Mouse (Mus musculus) T-helper 2 cell (primary cell): ENCODE measurements around the gene Bola3.

Experiments used
- in situ Hi-C: fragments of 300-600 bp; cut with MboI, MseI; formaldehyde crosslinking; loops from one replicate; pipeline ENCODE4 v1.15.1; 2025; ENCODE audit warnings: high pct_unique_total_duplicates

Bola3 gene

GRCm38 (mm10) chr6:83394122-83394521, 45.2 kb downstream of the Bola3 start:
- in situ Hi-C loops, result loop anchor here (10.0 to 25.0 kb wide), 2 partner anchors 593 to 1741 kb away; partner anchors contain the start of gene Spr

GRCm38 (mm10) chr6:83395544-83396229, 46.7 kb downstream of the Bola3 start:
- in situ Hi-C loops, result loop anchor here (5.0 to 25.0 kb wide), 3 partner anchors 92 to 1739 kb away; partner anchors contain the start of gene Spr

DNA sequence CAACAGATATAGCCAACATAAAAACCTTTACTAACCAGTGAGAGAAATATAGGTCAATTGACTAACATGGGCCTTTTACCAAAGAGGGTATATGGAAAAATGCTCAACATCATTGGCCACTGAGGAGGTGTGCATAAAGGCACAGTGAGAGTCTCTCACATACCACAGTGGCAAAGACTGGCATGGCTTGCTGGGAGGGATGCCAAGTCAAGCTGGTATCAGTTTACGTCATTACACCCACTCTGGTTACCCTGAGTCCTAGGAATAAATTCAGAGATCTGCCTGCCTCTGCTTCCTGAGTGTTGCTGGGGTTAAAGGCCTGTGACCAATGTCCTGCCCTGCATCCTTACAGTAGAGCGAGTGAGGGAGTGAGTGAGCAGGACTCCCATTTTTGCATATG, 47.8 kb downstream of the Bola3 start:
- in situ Hi-C loops, result loop anchor here (5.0 to 25.0 kb wide), 3 partner anchors 91 to 1738 kb away; partner anchors contain the start of gene Spr

DNA sequence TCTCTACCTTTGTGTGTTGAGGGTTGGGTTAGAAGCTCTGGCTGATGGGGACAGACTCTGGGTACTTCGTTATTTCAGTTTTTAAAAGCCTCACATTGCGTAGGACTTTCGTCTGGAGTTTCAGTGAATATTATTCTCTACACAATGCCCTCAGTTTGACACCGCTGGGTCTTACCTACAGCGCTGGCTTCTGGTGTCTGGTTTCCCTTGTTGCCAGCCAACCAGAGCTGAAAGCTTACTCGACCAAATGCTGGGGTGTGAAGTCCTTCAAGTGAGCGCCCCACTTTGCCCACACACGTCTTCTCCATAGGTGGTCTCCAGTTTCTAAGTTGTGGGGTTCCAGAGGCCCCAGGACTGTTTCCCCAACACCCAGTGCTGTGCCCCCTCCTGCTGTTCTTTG, 48.8 kb downstream of the Bola3 start:
- in situ Hi-C loops, result loop anchor here (5.0 to 25.0 kb wide), 3 partner anchors 90 to 1737 kb away; partner anchors contain the start of gene Spr

DNA sequence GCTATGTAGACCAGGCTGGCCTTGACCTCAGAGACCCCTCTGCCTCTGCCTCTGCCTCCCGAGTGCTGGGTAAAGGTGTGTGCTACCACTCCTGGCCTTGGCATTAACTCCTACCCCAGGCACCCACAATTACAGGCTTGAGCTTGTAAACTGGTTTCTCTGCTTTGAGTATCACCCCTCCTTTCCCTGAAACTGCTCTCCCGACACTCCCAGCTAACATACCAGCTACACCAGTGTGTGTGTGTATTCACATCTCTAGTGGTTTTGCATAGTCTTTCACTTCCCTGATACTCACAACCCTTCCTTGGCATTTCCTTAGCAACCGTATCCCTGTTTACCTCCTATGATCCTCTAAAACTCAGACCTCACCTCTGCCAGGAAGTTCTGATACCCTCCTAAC, 50.8 kb downstream of the Bola3 start:
- in situ Hi-C loops, result loop anchor here (5.0 to 25.0 kb wide), 3 partner anchors 88 to 1735 kb away; partner anchors contain the start of gene Spr

DNA sequence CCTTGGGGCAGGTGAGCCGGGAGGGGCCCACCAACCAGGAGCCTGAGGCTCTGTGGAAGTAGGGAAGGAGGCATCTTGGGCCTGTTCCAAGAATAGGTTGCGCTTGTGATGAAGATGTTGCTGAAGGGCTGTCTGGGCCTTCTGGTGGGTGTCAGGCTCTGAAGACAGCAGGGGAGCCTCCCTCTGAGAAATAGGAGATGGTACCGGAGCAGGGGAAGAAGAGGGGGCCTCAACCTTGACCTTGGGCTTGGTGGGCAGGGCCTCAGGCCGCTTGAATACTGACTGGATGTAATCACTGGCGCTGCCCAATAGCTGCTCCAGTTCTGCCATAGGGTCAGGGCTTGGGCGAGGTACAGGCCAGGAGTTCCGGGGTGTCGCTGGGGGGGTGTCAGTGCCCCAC, 54.5 kb downstream of the Bola3 start:
- in situ Hi-C loops, result no loop called here

GRCm38 (mm10) chr6:83404571-83404970, 55.6 kb downstream of the Bola3 start:
- in situ Hi-C loops, result no loop called here

DNA sequence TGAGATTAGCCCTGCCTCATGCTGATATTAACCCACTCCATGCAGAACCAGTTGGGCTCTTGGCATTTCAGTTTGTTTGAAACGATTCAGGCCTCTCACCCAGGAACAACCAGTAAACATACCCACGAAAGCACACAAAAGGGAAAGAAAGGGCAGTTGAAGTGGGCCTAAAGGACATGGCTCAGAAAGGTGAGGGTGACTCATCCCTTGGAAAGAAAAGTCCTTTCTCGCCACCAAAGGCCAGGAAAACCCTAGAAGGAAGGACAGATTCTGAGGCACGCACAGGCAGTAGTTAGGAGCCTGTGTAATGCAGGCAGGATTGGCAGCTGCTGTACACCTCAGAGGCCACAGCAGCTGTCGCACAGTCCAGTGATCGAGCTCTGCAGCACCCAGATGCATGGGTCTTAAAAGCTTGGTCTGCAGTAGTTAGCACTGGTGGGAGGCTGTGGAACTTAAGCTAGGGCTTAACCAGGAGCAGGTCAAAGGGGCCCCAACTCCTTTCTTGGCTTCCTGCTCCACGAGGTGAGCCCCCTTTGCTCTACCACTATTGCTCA, 56.6 kb downstream of the Bola3 start:
- in situ Hi-C loops, result no loop called here

DNA sequence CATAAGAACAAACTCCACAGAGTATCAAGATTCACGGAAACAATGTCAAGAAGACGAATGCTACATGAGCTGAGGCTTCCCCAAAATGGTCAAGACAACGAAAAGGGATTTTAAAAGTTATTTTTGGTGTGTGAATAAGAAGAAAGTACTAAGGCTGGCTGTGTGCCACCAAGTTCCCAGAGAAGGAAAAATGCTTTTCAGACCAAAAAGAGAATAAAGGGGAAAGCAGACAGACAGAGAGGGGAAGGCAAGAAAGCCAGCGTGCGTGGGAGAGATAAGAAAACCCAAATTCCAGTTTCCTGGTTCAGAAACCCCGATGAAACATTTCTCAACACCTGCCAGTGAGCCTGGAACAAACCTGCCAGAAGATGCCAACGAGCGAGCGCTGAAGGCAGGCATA, 59.6 kb downstream of the Bola3 start:
- in situ Hi-C loops, result no loop called here
